8 mouse cellular contexts compared by ENCODE assay signal in genomic region chr11:94211651-94212488, GRCm38 (mm10). TPM values are rescaled to one million over a fixed set of nuclear protein-coding genes. Genes with fewer than 3 reads are reported as not detected.
DNase-seq lines count a peak whose midpoint lies in the region; ATAC-seq and TF ChIP-seq lines count a peak whose summit lies in the region.

No protein-coding gene starts in this region.

- no peak for TF ChIP-seq CTCF in hindbrain, postnatal 0 days (IDR thresholded peaks at IDR 0.05; ENCODE audit: low read depth)
- no peak for TF ChIP-seq CTCF in small intestine, adult 2 months (IDR thresholded peaks at IDR 0.05; ENCODE audit: extremely low read depth, insufficient read length, insufficient replicate concordance, low read depth, low read length)

- H3K4me3 ChIP-seq in hindbrain, postnatal 0 days (ENCODE audit: low read length), result peak overlapping the region; percentile 100
- H3K4me3 ChIP-seq in small intestine, adult 2 months (ENCODE audit: low read depth, low read length), result peak overlapping the region; percentile 78

- peak overlapping the region; percentile 99 for H3K27ac ChIP-seq in hindbrain, postnatal 0 days
- peak overlapping the region; percentile 85 for H3K27ac ChIP-seq in small intestine, adult 2 months (ENCODE audit: insufficient read depth, low read depth, low read length)

- H3K4me1 ChIP-seq in hindbrain, postnatal 0 days (ENCODE audit: insufficient read depth, low read length), result peaks cover 12% of the 10 kb centered on the region; the same call in 1 of the 2 replicates
- H3K4me1 ChIP-seq in small intestine, adult 2 months (ENCODE audit: control insufficient read depth, insufficient read depth, insufficient read length, low read length), result peaks cover 2% of the 10 kb centered on the region; the same call in 1 of the 2 replicates

- intact Hi-C loops in left cerebral cortex, postnatal 36 days (cut with DNase I), result loop anchor here (1.0 to 5.0 kb wide), 2 partner anchors 79 to 215 kb away; partner anchors contain the start of gene Spag9

- H3K36me3 ChIP-seq in hindbrain, postnatal 0 days (ENCODE audit: insufficient read depth, low read length), result peaks cover 9% of the 10 kb centered on the region
- H3K36me3 ChIP-seq in small intestine, adult 2 months (ENCODE audit: control insufficient read depth, insufficient read depth, low read length), result peaks cover 18% of the 10 kb centered on the region

- H3K4me2 ChIP-seq in hindbrain, postnatal 0 days (ENCODE audit: low read depth, low read length), result peak overlapping the region; percentile 67

- DNase-seq in adipocyte (ENCODE audit: low spot score), result peak; percentile 60
- DNase-seq in cerebellum, postnatal 4 days (ENCODE audit: low spot score in 2 of 2), result peak; percentile 37 to 60
- peak; percentile 71 to 83 for DNase-seq in gastrocnemius, adult 8-10 months (ENCODE audit: low spot score in 2 of 2)
- peak; percentile 65 for DNase-seq in hindbrain, postnatal 0 days (ENCODE audit: low spot score)
- peak; percentile 50 to 62 for DNase-seq in left cerebral cortex, postnatal 36 days (ENCODE audit: low spot score in 2 of 2)

- 0 out of 2 replicates have a peak, but pooled peaks have one; percentile 5 for ATAC-seq in hindbrain, postnatal 0 days
- ATAC-seq in megakaryocyte-erythroid progenitor cell, adult 5-6 weeks (replicated peaks; ENCODE audit: low FRiP score, low TSS enrichment, poor library complexity, severe bottlenecking), result 0 out of 2 replicates have a peak, but pooled peaks have one; percentile 3
- no peak for ATAC-seq in monocyte, adult 5-6 weeks (replicated peaks; ENCODE audit: insufficient number of reproducible peaks, low FRiP score, low TSS enrichment, poor library complexity, severe bottlenecking)

- no peak for TF ChIP-seq POLR2A in small intestine, adult 2 months (IDR thresholded peaks at IDR 0.05; ENCODE audit: low read depth, low read length)

- WGBS in hindbrain, postnatal 0 days, result under 1% methylated on average over 36 of the region's 61 CpGs
- WGBS in small intestine, adult 2 months, result 2% methylated on average over 59 of the region's 61 CpGs

- no peaks in the 10 kb centered on the region for H3K27me3 ChIP-seq in hindbrain, postnatal 0 days (ENCODE audit: insufficient read depth, low read length)
- no peaks in the 10 kb centered on the region for H3K27me3 ChIP-seq in small intestine, adult 2 months (ENCODE audit: control insufficient read depth, insufficient read depth, low read length)

- peak overlapping the region; percentile 100 for H3K9ac ChIP-seq in hindbrain, postnatal 0 days (replicated peaks; ENCODE audit: low read length)

- H3K9me3 ChIP-seq in hindbrain, postnatal 0 days (ENCODE audit: low read length), result no peaks in the 10 kb centered on the region

RNA-seq across cellular contexts. Expression of gene Tob1, which starts 0.6 kb away (rescaled TPM):
- total RNA-seq in gastrocnemius, adult 8-10 months (2022), result 100 to 1,000 TPM; 196 to 240 (median 221) TPM
- total RNA-seq in hindbrain, postnatal 0 days (2014; rRNA removed), result 13.2 and 20.1 TPM in 2 replicates
- polyA plus RNA-seq in hindbrain, postnatal 0 days (2015; fragmentation: Nextera tagmentation; extraction: Ambion mirVana), result 33.9 and 34.8 TPM in 2 replicates
- total RNA-seq in left cerebral cortex, postnatal 36 days (2021), result 10 to 100 TPM; 37.5 to 51.4 TPM
- total RNA-seq in megakaryocyte-erythroid progenitor cell, adult 5-6 weeks (2014; fragmentation: Nextera tagmentation), result 5.1 and 8.7 TPM in 2 replicates
- 4.4 and 7.8 TPM in 2 replicates for total RNA-seq in megakaryocyte-erythroid progenitor cell, adult 5-6 weeks (2017)
- polyA plus RNA-seq in small intestine, adult 2 months (2012; rRNA removed), result 80.2 and 180 TPM in 2 replicates
- 13.1 to 21.2 TPM (median 16.5 TPM) in 3 replicates for total RNA-seq in monocyte, adult 5-6 weeks (2017)

RNA-seq across cellular contexts. Expression of gene Wfikkn2, which starts 33.9 kb away (rescaled TPM):
- 10 to 100 TPM; 12.1 to 16.7 (median 13.5) TPM for total RNA-seq in gastrocnemius, adult 8-10 months (2022)
- total RNA-seq in hindbrain, postnatal 0 days (2014; rRNA removed), result 7.0 and 10.1 TPM in 2 replicates
- 10.4 and 10.5 TPM in 2 replicates for polyA plus RNA-seq in hindbrain, postnatal 0 days (2015; fragmentation: Nextera tagmentation; extraction: Ambion mirVana)
- total RNA-seq in left cerebral cortex, postnatal 36 days (2021), result 1 to 10 TPM; 1.3 to 1.5 TPM
- 0.61 and 0.87 TPM in 2 replicates for total RNA-seq in megakaryocyte-erythroid progenitor cell, adult 5-6 weeks (2014; fragmentation: Nextera tagmentation)
- total RNA-seq in megakaryocyte-erythroid progenitor cell, adult 5-6 weeks (2017), result 0.50 TPM in 1 of 2 replicates, not detected in the other
- polyA plus RNA-seq in small intestine, adult 2 months (2012; rRNA removed), result 0.55 and 0.82 TPM in 2 replicates
- total RNA-seq in monocyte, adult 5-6 weeks (2017), result not detected in 3 replicates
